Mouse (Mus musculus) ES-CJ7 (cell line): Measurements from ENCODE around the gene Kncn.

Source experiments
- DNase-seq: peaks from one replicate; pipeline ENCODE4 v3.0.0; 2011; ENCODE audit warnings: low read depth, low spot score

The Kncn gene

GRCm38 (mm10) chr4:115936646-115937045 lies 52.4 kb downstream of the Kncn start:
- peak; percentile 49 for DNase-seq

GRCm38 (mm10) chr4:115937061-115937976 lies 53.1 kb downstream of the Kncn start:
- DNase-seq, result no peak

- DNase-seq, result no peak
These were observed 54.3 kb downstream of the Kncn start for GRCm38 (mm10) chr4:115938276-115939160.
